Mouse (Mus musculus): ENCODE data around the gene Ppp1r15b. TPM values are rescaled to one million over a fixed set of nuclear protein-coding genes. Genes with fewer than 3 reads are reported as not detected.

The Ppp1r15b gene
- polyA plus RNA-seq, 1 experiment, result 28.0 TPM

DNA sequence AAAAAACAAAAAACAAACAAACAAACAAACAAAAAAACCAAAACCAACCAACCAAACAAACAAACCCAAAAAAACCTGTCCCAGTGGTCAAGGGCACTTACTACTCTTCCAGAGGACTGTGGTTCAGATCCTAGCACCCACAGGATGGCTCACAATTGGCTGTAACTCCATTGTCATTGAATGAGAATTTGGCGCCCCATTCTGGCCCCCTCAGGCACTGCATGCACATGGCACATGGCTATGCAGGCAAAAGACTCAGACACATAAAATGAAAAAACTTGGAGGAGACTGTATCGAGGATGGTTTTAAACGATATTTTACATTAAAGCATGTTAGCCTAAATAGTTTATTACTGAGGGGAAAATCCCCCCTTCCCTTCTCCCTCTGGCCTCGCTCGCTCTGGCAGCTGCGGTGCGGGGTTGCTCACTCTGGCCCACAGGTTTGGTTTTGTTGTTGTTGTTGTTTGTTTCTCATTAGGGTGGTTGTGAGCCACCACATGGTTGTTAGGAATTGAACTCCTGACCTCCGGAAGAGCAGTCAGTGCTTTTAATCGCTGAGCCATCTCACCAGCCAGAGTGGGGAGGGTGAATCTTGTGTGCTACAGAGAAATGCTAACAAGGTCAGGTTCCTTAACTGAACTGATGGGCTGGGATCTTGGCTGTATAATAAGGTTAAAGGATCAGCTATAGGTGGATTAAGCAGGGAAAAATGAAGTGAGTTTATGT lies 5.1 kb upstream of the Ppp1r15b start:
- no peak overlapping the region for H3ac ChIP-seq (ENCODE audit: control insufficient read depth, insufficient read length, low read depth)
- TF ChIP-seq CTCF (IDR thresholded peaks at IDR 0.05; ENCODE audit: control insufficient read depth, insufficient read depth, insufficient read length) (no peak), MYOG (IDR thresholded peaks at IDR 0.05; ENCODE audit: control insufficient read depth, extremely low read depth, insufficient read length) (no peak), FOSL1 (IDR thresholded peaks at IDR 0.05; ENCODE audit: insufficient read depth, low read length, poor library complexity, severe bottlenecking) (no peak), USF1 (IDR thresholded peaks at IDR 0.05; ENCODE audit: low read depth) (no peak), MAX (IDR thresholded peaks at IDR 0.05) (no peak), MYOD1 (IDR thresholded peaks at IDR 0.05; ENCODE audit: control insufficient read depth, insufficient read length, low read depth) (no peak), CEBPB (IDR thresholded peaks at IDR 0.05; ENCODE audit: low read depth) (no peak)
- H3K4me3 ChIP-seq (ENCODE audit: insufficient read depth, poor library complexity, severe bottlenecking), result no peak overlapping the region

GRCm38 (mm10) chr1:133126365-133126740 lies 4.6 kb upstream of the Ppp1r15b start:
- no peak for TF ChIP-seq CTCF (IDR thresholded peaks at IDR 0.05; ENCODE audit: control insufficient read depth, insufficient read depth, insufficient read length)
- no peak for TF ChIP-seq MAX (IDR thresholded peaks at IDR 0.05)
- TF ChIP-seq CEBPB (IDR thresholded peaks at IDR 0.05; ENCODE audit: low read depth), result no peak
- TF ChIP-seq USF1 (IDR thresholded peaks at IDR 0.05; ENCODE audit: low read depth), result no peak
- Histone ChIP-seq H3K79me2 (ENCODE audit: control insufficient read depth, insufficient read depth) (peaks cover 2% of the 10 kb centered on the region), H3ac (ENCODE audit: control insufficient read depth, insufficient read length, low read depth) (no peak overlapping the region), H3K4me3 (ENCODE audit: insufficient read depth, poor library complexity, severe bottlenecking) (no peak overlapping the region), H3K36me3 (ENCODE audit: control insufficient read depth, insufficient read depth) (no peaks in the 10 kb centered on the region), H3K27me3 (ENCODE audit: control insufficient read depth, insufficient read depth, insufficient read length) (no peaks in the 10 kb centered on the region), H3K79me3 (ENCODE audit: low read depth) (peaks cover 1% of the 10 kb centered on the region)

More for the DNA sequence above, 5.1 kb upstream of the Ppp1r15b start:
- no peaks in the 10 kb centered on the region for H3K36me3 ChIP-seq (ENCODE audit: control insufficient read depth, insufficient read depth)
- no peaks in the 10 kb centered on the region for H3K79me2 ChIP-seq (ENCODE audit: control insufficient read depth, insufficient read depth)
- H3K27me3 ChIP-seq (ENCODE audit: control insufficient read depth, insufficient read depth, insufficient read length), result no peaks in the 10 kb centered on the region
- no peaks in the 10 kb centered on the region for H3K79me3 ChIP-seq (ENCODE audit: low read depth)

DNA sequence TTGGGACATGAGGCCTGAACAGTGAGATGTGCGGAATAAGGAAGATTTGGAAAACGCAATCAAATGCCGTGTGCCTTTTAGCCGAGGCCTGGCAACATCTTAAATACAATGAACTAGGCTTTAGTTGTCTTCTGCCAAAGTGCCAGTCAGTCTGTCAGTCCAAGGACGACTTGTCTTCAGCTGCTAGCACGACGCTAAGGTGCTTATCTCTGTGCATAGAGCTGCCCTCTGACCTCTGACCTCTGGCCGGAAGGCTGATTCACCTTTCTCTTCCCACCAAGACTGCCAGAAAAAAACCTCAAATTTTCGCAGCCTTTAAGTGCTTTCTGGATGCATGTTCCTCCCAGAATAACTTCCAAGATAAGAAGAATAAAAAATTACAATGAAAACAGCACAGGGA lies 3.6 kb upstream of the Ppp1r15b start:
- no peaks in the 10 kb centered on the region for H3K36me3 ChIP-seq (ENCODE audit: control insufficient read depth, insufficient read depth)
- peaks cover 12% of the 10 kb centered on the region for H3K79me2 ChIP-seq (ENCODE audit: control insufficient read depth, insufficient read depth)
- TF ChIP-seq CTCF (IDR thresholded peaks at IDR 0.05; ENCODE audit: control insufficient read depth, insufficient read depth, insufficient read length), result no peak
- no peak for TF ChIP-seq MYOG (IDR thresholded peaks at IDR 0.05; ENCODE audit: control insufficient read depth, extremely low read depth, insufficient read length)
- no peak for TF ChIP-seq CEBPB (IDR thresholded peaks at IDR 0.05; ENCODE audit: low read depth)
- no peak for TF ChIP-seq USF1 (IDR thresholded peaks at IDR 0.05; ENCODE audit: low read depth)
- TF ChIP-seq MYOD1 (IDR thresholded peaks at IDR 0.05; ENCODE audit: control insufficient read depth, insufficient read length, low read depth), result no peak
- TF ChIP-seq MAX (IDR thresholded peaks at IDR 0.05), result no peak
- TF ChIP-seq FOSL1 (IDR thresholded peaks at IDR 0.05; ENCODE audit: insufficient read depth, low read length, poor library complexity, severe bottlenecking), result no peak

DNA sequence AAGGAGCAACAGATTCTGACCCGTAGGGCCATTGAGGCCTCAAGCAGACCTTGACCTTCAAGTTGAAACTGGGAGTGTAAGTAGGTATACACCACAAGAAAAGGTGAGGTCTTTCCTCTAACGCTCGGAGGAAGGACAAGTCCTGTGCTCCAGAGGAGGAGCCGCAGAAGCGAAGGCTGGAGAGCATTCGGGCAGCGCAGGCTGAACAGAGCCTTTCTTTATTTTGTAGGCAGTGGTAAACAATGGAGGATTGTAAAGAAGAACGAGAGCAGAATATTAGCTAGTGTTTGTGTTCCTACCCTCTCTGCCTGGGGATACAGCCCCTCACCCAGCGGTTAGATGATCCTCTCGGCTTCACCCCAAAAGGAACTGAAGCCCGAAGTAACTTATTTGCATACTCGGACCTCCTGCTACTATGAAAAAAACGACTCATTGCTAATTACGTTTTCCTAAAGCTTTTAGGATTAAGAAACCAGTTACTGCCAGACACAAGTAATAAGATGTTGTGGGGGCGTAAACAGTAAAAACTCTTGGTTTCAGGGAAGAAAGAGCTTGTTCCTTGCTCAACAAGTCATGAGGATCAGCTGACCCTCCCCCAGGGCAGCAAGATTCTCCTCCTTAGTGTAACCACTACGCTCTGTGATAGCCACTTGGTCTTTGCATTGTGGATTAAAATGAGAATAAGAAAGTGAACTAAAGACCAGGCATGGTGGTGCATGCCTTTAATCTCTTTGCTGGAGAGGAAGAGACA lies 1.3 kb upstream of the Ppp1r15b start:
- peaks cover 22% of the 10 kb centered on the region for H3K36me3 ChIP-seq (ENCODE audit: control insufficient read depth, insufficient read depth)
- H3K4me3 ChIP-seq (ENCODE audit: insufficient read depth, poor library complexity, severe bottlenecking), result no peak overlapping the region
- peaks cover 33% of the 10 kb centered on the region for H3K79me3 ChIP-seq (ENCODE audit: low read depth)
- TF ChIP-seq CEBPB (IDR thresholded peaks at IDR 0.05; ENCODE audit: low read depth) (no peak), FOSL1 (IDR thresholded peaks at IDR 0.05; ENCODE audit: insufficient read depth, low read length, poor library complexity, severe bottlenecking) (no peak), MYOD1 (IDR thresholded peaks at IDR 0.05; ENCODE audit: control insufficient read depth, insufficient read length, low read depth) (no peak), CTCF (IDR thresholded peaks at IDR 0.05; ENCODE audit: control insufficient read depth, insufficient read depth, insufficient read length) (no peak), USF1 (IDR thresholded peaks at IDR 0.05; ENCODE audit: low read depth) (no peak), MAX (IDR thresholded peaks at IDR 0.05) (no peak), MYOG (IDR thresholded peaks at IDR 0.05; ENCODE audit: control insufficient read depth, extremely low read depth, insufficient read length) (no peak)
- H3ac ChIP-seq (ENCODE audit: control insufficient read depth, insufficient read length, low read depth), result no peak overlapping the region
- H3K27me3 ChIP-seq (ENCODE audit: control insufficient read depth, insufficient read depth, insufficient read length), result no peaks in the 10 kb centered on the region
- peaks cover 35% of the 10 kb centered on the region for H3K79me2 ChIP-seq (ENCODE audit: control insufficient read depth, insufficient read depth)

More for the DNA sequence above, 3.6 kb upstream of the Ppp1r15b start:
- peaks cover 10% of the 10 kb centered on the region for H3K79me3 ChIP-seq (ENCODE audit: low read depth)
- H3ac ChIP-seq (ENCODE audit: control insufficient read depth, insufficient read length, low read depth), result no peak overlapping the region
- H3K27me3 ChIP-seq (ENCODE audit: control insufficient read depth, insufficient read depth, insufficient read length), result no peaks in the 10 kb centered on the region
- no peak overlapping the region for H3K4me3 ChIP-seq (ENCODE audit: insufficient read depth, poor library complexity, severe bottlenecking)

DNA sequence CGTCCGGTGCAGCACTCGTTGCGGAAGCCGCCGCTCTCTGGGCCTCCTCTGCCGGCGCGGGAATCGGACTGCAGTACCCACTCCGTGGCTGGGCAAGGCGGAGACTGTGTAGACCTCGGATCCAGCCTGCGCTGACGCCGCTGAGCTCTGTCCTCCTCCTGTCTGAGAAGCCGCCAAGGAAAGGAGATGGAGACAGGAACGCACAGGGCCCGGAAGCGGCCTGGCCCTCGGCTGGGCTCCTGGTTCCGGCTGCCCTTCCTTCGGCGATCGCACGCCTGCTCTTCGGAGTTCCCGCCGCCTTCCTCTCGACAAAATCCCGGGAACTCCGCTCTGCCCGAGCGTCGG lies 590 bp downstream of the Ppp1r15b start:
- TF ChIP-seq CEBPB (IDR thresholded peaks at IDR 0.05; ENCODE audit: low read depth) (no peak), USF1 (IDR thresholded peaks at IDR 0.05; ENCODE audit: low read depth) (no peak)
- Histone ChIP-seq H3ac (ENCODE audit: control insufficient read depth, insufficient read length, low read depth) (peak overlapping the region; percentile 84), H3K4me3 (ENCODE audit: insufficient read depth, poor library complexity, severe bottlenecking) (peak overlapping the region; percentile 100), H3K79me3 (ENCODE audit: low read depth) (peaks cover 51% of the 10 kb centered on the region), H3K27me3 (ENCODE audit: control insufficient read depth, insufficient read depth, insufficient read length) (no peaks in the 10 kb centered on the region), H3K36me3 (ENCODE audit: control insufficient read depth, insufficient read depth) (peaks cover 41% of the 10 kb centered on the region), H3K79me2 (ENCODE audit: control insufficient read depth, insufficient read depth) (peaks cover 54% of the 10 kb centered on the region)

- peak overlapping the region; percentile 100 for H3K4me3 ChIP-seq (ENCODE audit: insufficient read depth, poor library complexity, severe bottlenecking)
- no peaks in the 10 kb centered on the region for H3K27me3 ChIP-seq (ENCODE audit: control insufficient read depth, insufficient read depth, insufficient read length)
- peaks cover 55% of the 10 kb centered on the region for H3K79me3 ChIP-seq (ENCODE audit: low read depth)
- peaks cover 45% of the 10 kb centered on the region for H3K36me3 ChIP-seq (ENCODE audit: control insufficient read depth, insufficient read depth)
- TF ChIP-seq MAX (IDR thresholded peaks at IDR 0.05), result no peak
- no peak for TF ChIP-seq MYOD1 (IDR thresholded peaks at IDR 0.05; ENCODE audit: control insufficient read depth, insufficient read length, low read depth)
- TF ChIP-seq CEBPB (IDR thresholded peaks at IDR 0.05; ENCODE audit: low read depth), result no peak
- no peak for TF ChIP-seq CTCF (IDR thresholded peaks at IDR 0.05; ENCODE audit: control insufficient read depth, insufficient read depth, insufficient read length)
- TF ChIP-seq FOSL1 (IDR thresholded peaks at IDR 0.05; ENCODE audit: insufficient read depth, low read length, poor library complexity, severe bottlenecking), result no peak
- no peak for TF ChIP-seq USF1 (IDR thresholded peaks at IDR 0.05; ENCODE audit: low read depth)
- TF ChIP-seq MYOG (IDR thresholded peaks at IDR 0.05; ENCODE audit: control insufficient read depth, extremely low read depth, insufficient read length), result no peak
- H3K79me2 ChIP-seq (ENCODE audit: control insufficient read depth, insufficient read depth), result peaks cover 58% of the 10 kb centered on the region
- peak overlapping the region; percentile 84 for H3ac ChIP-seq (ENCODE audit: control insufficient read depth, insufficient read length, low read depth)
These were observed 993 bp downstream of the Ppp1r15b start for GRCm38 (mm10) chr1:133131936-133132335.

Data from C2C12 (cell line).